Mouse (Mus musculus): Measurements from ENCODE around the gene Vsig8.

Vsig8 gene

GRCm38 (mm10) chr1:172590385-172590784, 34.6 kb downstream of the Vsig8 start, which contains the start of gene Slamf8:
TSS of gene Slamf8 (minus strand) at chr1:172590568.
- DNase-seq (ENCODE audit: low spot score), result no peak

DNA sequence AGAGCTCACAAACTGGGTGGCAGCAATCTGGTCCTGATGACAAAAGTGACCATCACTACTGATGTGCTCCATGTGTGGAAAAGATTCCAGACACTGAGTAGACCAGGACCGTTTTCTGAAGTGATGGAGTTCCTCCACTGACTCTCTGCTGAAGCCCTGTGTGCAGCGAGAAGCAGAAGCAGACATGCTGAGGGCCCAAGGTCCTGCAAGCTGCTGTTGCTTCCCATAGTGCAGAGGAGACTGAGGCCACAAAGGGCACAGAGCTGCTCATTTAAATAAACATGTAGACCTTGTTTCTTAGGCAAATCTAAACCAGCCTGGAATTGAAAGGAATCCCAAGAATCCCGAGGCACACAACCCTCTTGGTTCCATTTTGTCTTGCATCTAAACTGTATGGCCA, 37.6 kb downstream of the Vsig8 start:
- no peak for DNase-seq (ENCODE audit: low spot score)

GRCm38 (mm10) chr1:172593956-172594355, 38.2 kb downstream of the Vsig8 start:
- no peak for DNase-seq (ENCODE audit: low spot score)

DNA sequence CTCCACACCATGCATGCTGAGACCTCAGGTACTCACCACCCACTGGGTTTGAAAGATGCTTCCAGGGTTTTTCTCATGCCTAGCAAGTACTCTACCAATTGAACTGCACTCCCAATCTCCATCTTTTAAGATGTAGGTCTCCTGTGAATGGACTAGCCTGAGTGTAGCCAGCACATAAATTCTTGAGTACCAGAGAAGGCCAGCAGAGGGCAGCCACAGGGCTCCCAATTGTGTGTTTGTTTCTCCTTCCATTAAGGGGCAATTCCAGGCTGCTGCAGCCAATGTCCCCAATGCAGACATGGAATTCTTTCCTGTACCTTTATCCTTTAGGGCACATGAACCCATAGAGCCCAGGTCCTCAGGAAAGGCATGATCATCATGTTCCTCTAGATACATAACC, 38.8 kb downstream of the Vsig8 start:
- no peak for DNase-seq (ENCODE audit: low spot score)

- no peak for DNase-seq (ENCODE audit: low spot score)
Observed at GRCm38 (mm10) chr1:172602326-172602725, 46.6 kb downstream of the Vsig8 start, which contains the start of gene Fcrl6. TSS of gene Fcrl6 (minus strand) at chr1:172602551.

- no peak for DNase-seq (ENCODE audit: low spot score)
Observed at GRCm38 (mm10) chr1:172611304-172611703, 55.6 kb downstream of the Vsig8 start.

GRCm38 (mm10) chr1:172612745-172613144, 57.0 kb downstream of the Vsig8 start:
- no peak for DNase-seq (ENCODE audit: low spot score)

All from ovary, adult 18-20 months (tissue).